Mouse (Mus musculus): ENCODE measurements around the gene Smim6. TPM values are rescaled to one million over a fixed set of nuclear protein-coding genes. Genes with fewer than 3 reads are reported as not detected.

Smim6 gene
- total and polyA plus RNA-seq, 3 experiments: 1.2 to 3.8 TPM; not detected in 1

DNA sequence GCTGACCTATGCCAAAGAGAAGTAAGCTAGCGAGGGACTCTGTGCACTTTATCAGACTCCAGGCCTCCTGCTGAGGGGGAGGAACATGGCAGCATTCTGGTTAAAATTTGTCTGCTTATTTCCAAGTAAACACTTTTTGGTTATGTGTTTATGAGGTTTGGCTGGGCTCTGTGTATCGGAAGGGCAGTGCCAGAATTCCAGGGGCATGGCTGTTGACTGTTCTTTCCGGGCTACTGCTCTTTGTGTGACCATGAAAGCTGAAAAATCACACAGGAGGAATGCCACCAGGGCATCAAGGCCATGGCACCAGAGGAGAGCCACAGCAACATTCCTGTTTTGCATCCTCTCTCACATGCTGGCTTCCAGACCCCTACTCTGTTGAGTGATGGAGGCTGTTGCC, 5.7 kb upstream of the Smim6 start:
- peaks cover 0 to 37% of the 10 kb centered on the region in 2 experiments; a peak in 2 of 4 replicates for H3K36me3 ChIP-seq (ENCODE audit: control insufficient read depth in 1 of 2, insufficient read depth in 2 of 2, low read length in 2 of 2)

DNA sequence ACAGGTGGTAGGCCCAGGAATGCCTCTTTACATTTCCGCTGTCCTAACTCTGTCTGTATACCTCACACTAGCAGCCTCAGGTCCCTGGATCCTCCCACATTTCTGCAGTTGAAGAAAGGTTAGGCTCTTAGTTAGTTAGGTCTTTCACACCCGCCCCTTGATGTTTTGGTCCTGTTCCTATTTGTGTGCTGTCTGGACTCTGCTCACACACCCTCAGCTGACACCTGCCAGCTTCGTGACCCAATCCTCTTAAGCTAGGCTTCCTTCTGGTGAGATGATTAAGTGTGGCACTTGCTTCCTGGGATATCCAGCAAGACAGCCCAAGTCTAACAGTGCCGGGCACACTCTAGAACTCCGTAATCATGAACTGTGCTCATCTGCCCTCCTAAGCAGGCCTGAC, 5.3 kb upstream of the Smim6 start:
- TF ChIP-seq ZMIZ1 (IDR thresholded peaks at IDR 0.05; ENCODE audit: low read depth, low read length): no peak
- TF ChIP-seq POLR2A (IDR thresholded peaks at IDR 0.05; ENCODE audit: control insufficient read depth in 1 of 2, insufficient read depth in 1 of 2, low read depth in 1 of 2, low read length in 2 of 2, poor library complexity in 1 of 2): peak in 1 of 2 experiments; percentile 33; a peak in 1 of 4 replicates
- H3K27ac ChIP-seq (ENCODE audit: control insufficient read depth, low read depth, low read length): no peak overlapping the region
- H3K4me1 ChIP-seq (ENCODE audit: control insufficient read depth in 1 of 2, insufficient read depth in 2 of 2, low read length in 2 of 2): peaks cover 17 to 43% of the 10 kb centered on the region in 2 experiments

More for the DNA sequence above, 5.7 kb upstream of the Smim6 start:
- Histone ChIP-seq H3K9me3 (replicated peaks; ENCODE audit: insufficient read depth, low read length) (no peaks in the 10 kb centered on the region), H3K4me1 (ENCODE audit: control insufficient read depth in 1 of 2, insufficient read depth in 2 of 2, low read length in 2 of 2) (peaks cover 17 to 40% of the 10 kb centered on the region in 2 experiments), H3K9ac (ENCODE audit: control insufficient read depth, low read depth, low read length, poor library complexity, severe bottlenecking) (no peak overlapping the region), H3K4me3 (ENCODE audit: control insufficient read depth in 1 of 2, insufficient read depth in 1 of 2, low read depth in 2 of 2, low read length in 2 of 2) (no peak overlapping the region), H3K79me2 (ENCODE audit: control insufficient read depth, insufficient read depth, low read length, poor library complexity) (peaks cover 17% of the 10 kb centered on the region), H3K27me3 (ENCODE audit: control insufficient read depth in 1 of 2, insufficient read depth in 2 of 2, low read length in 2 of 2) (no peaks in the 10 kb centered on the region), H3K27ac (ENCODE audit: control insufficient read depth, low read depth, low read length) (no peak overlapping the region)
- DNase-seq (ENCODE audit: low read depth, low spot score): no peak
- no peak for TF ChIP-seq CTCF (IDR thresholded peaks at IDR 0.05 in 2 of 3, conservative IDR thresholded peaks at IDR 0.05 in 1 of 3; ENCODE audit: control insufficient read depth in 1 of 3, insufficient read depth in 1 of 3, low read depth in 2 of 3, low read length in 3 of 3, poor library complexity in 1 of 3, severe bottlenecking in 1 of 3)
- no peak for TF ChIP-seq MYB (IDR thresholded peaks at IDR 0.05; ENCODE audit: low read depth, low read length)
- TF ChIP-seq ZMIZ1 (IDR thresholded peaks at IDR 0.05; ENCODE audit: low read depth, low read length): no peak
- TF ChIP-seq RAD21 (IDR thresholded peaks at IDR 0.05; ENCODE audit: low read depth, low read length): no peak
- TF ChIP-seq MEF2A (IDR thresholded peaks at IDR 0.05; ENCODE audit: extremely low read depth, insufficient replicate concordance, low read depth, low read length, poor library complexity, severe bottlenecking): no peak
- no peak for TF ChIP-seq SIN3A (IDR thresholded peaks at IDR 0.05; ENCODE audit: low read length)
- TF ChIP-seq MAX (IDR thresholded peaks at IDR 0.05; ENCODE audit: low read length): no peak
- no peak for TF ChIP-seq JUND (IDR thresholded peaks at IDR 0.05; ENCODE audit: low read depth, low read length)
- TF ChIP-seq ZKSCAN1 (IDR thresholded peaks at IDR 0.05; ENCODE audit: low read depth, low read length): no peak

DNA sequence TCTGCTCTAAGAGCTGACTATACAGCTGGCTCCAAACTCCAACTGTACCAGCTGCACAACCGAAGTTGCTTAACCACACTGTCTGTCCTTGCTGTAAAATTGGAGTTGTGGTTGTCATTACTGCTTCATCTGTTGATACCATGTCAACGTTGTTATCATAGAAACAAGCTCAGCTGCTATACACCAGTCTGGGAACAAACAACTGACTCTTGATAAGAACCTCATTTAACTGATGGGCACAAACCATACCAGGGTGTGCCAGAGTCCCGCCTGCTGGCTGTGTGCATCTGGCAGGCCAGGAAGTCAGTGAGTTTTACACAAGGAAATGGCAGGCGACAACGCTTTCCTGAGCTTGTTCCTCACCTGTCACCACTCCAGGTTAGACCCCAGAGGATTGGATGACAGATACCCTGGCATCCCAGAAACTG, 669 bp upstream of the Smim6 start:
- H3K27me3 ChIP-seq (ENCODE audit: control insufficient read depth in 1 of 2, insufficient read depth in 2 of 2, low read length in 2 of 2): no peaks in the 10 kb centered on the region
- H3K9me3 ChIP-seq (replicated peaks; ENCODE audit: insufficient read depth, low read length): no peaks in the 10 kb centered on the region
- peak overlapping the region in 1 of 2 experiments; percentile 22; a peak in 1 of 4 replicates for H3K4me3 ChIP-seq (ENCODE audit: control insufficient read depth in 1 of 2, insufficient read depth in 1 of 2, low read depth in 2 of 2, low read length in 2 of 2)
- H3K4me1 ChIP-seq (ENCODE audit: control insufficient read depth in 1 of 2, insufficient read depth in 2 of 2, low read length in 2 of 2): peaks cover 0 to 29% of the 10 kb centered on the region in 2 experiments; a peak in 2 of 4 replicates
- DNase-seq (ENCODE audit: low read depth, low spot score): peak; percentile 98
- H3K79me2 ChIP-seq (ENCODE audit: control insufficient read depth, insufficient read depth, low read length, poor library complexity): no peaks in the 10 kb centered on the region
- peak overlapping the region; percentile 58 for H3K9ac ChIP-seq (ENCODE audit: control insufficient read depth, low read depth, low read length, poor library complexity, severe bottlenecking)
- peak overlapping the region; percentile 96 for H3K27ac ChIP-seq (ENCODE audit: control insufficient read depth, low read depth, low read length)
- H3K36me3 ChIP-seq (ENCODE audit: control insufficient read depth in 1 of 2, insufficient read depth in 2 of 2, low read length in 2 of 2): peaks cover 0 to 24% of the 10 kb centered on the region in 2 experiments; a peak in 2 of 4 replicates
- TF ChIP-seq RCOR1 (IDR thresholded peaks at IDR 0.05; ENCODE audit: low read depth, low read length) (no peak), GATA1 (IDR thresholded peaks at IDR 0.05; ENCODE audit: low read depth, low read length) (peak; percentile 100), NELFE (IDR thresholded peaks at IDR 0.05; ENCODE audit: low read depth, low read length) (no peak), ZKSCAN1 (IDR thresholded peaks at IDR 0.05; ENCODE audit: low read depth, low read length) (no peak), SIN3A (IDR thresholded peaks at IDR 0.05; ENCODE audit: low read length) (peak; percentile 73; the same call in 1 of the 2 replicates), POLR2A (IDR thresholded peaks at IDR 0.05; ENCODE audit: control insufficient read depth in 1 of 2, insufficient read depth in 1 of 2, low read depth in 1 of 2, low read length in 2 of 2, poor library complexity in 1 of 2) (peak in 1 of 2 experiments; percentile 64; a peak in 2 of 4 replicates), JUND (IDR thresholded peaks at IDR 0.05; ENCODE audit: low read depth, low read length) (no peak), ZMIZ1 (IDR thresholded peaks at IDR 0.05; ENCODE audit: low read depth, low read length) (no peak), MAZ (IDR thresholded peaks at IDR 0.05; ENCODE audit: low read depth, low read length) (no peak), POLR2AphosphoS2 (IDR thresholded peaks at IDR 0.05; ENCODE audit: low read length) (peak; percentile 58; the same call in 1 of the 2 replicates), RAD21 (IDR thresholded peaks at IDR 0.05; ENCODE audit: low read depth, low read length) (no peak), TBP (IDR thresholded peaks at IDR 0.05; ENCODE audit: low read depth, low read length) (peak; percentile 81; the same call in 1 of the 2 replicates), MAX (IDR thresholded peaks at IDR 0.05; ENCODE audit: low read length) (no peak), SMC3 (IDR thresholded peaks at IDR 0.05; ENCODE audit: low read depth, low read length) (no peak), MYC (IDR thresholded peaks at IDR 0.05; ENCODE audit: low read depth, low read length) (no peak), KAT2A (conservative IDR thresholded peaks at IDR 0.05; ENCODE audit: low read depth, low read length) (no peak), EP300 (IDR thresholded peaks at IDR 0.05; ENCODE audit: low read depth in 1 of 2, low read length in 2 of 2) (peak in 1 of 2 experiments; percentile 92; a peak in 2 of 4 replicates), ETS1 (IDR thresholded peaks at IDR 0.05; ENCODE audit: low read depth, low read length) (peak; percentile 98), MEF2A (IDR thresholded peaks at IDR 0.05; ENCODE audit: extremely low read depth, insufficient replicate concordance, low read depth, low read length, poor library complexity, severe bottlenecking) (no peak), USF1 (IDR thresholded peaks at IDR 0.05; ENCODE audit: low read depth, low read length) (no peak), ZC3H11A (IDR thresholded peaks at IDR 0.05; ENCODE audit: low read depth, low read length) (no peak), CHD1 (IDR thresholded peaks at IDR 0.05; ENCODE audit: low read depth, low read length) (no peak)

More for the DNA sequence above, 5.3 kb upstream of the Smim6 start:
- H3K79me2 ChIP-seq (ENCODE audit: control insufficient read depth, insufficient read depth, low read length, poor library complexity): peaks cover 17% of the 10 kb centered on the region
- H3K36me3 ChIP-seq (ENCODE audit: control insufficient read depth in 1 of 2, insufficient read depth in 2 of 2, low read length in 2 of 2): peaks cover 0 to 40% of the 10 kb centered on the region in 2 experiments; a peak in 2 of 4 replicates
- H3K4me3 ChIP-seq (ENCODE audit: control insufficient read depth in 1 of 2, insufficient read depth in 1 of 2, low read depth in 2 of 2, low read length in 2 of 2): no peak overlapping the region
- no peak overlapping the region for H3K9ac ChIP-seq (ENCODE audit: control insufficient read depth, low read depth, low read length, poor library complexity, severe bottlenecking)
- no peaks in the 10 kb centered on the region for H3K9me3 ChIP-seq (replicated peaks; ENCODE audit: insufficient read depth, low read length)
- DNase-seq (ENCODE audit: low read depth, low spot score): no peak
- no peaks in the 10 kb centered on the region for H3K27me3 ChIP-seq (ENCODE audit: control insufficient read depth in 1 of 2, insufficient read depth in 2 of 2, low read length in 2 of 2)

Data from MEL (cell line).